Mouse (Mus musculus) kidney, adult 9 months (tissue): Measurements from ENCODE around the gene Tlx1.

Source experiments
- DNase-seq: peaks from one replicate; pipeline ENCODE4 v3.0.0; 2022

The Tlx1 gene

DNA sequence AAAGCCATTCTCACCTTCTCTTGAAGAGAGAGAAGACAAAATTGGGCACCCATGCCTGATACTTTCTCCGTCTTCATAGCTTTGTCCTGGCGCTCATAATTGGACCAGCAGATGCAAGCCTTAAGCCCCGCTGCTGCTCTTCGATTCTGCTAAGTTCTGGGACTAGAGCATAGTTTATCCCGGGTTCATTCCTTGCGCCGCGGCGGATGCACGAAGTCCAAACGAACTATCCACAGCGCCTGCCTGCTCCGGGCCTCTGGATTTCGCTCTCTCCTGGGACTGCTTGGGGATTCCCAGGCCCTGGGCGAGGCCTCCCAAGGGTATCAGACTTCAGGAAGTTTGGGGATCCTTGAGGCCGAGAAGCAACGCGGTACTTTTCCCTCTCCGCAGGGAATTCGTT lies 8.4 kb downstream of the Tlx1 start:
- DNase-seq, result no peak

GRCm38 (mm10) chr19:45159491-45159890 lies 9.0 kb downstream of the Tlx1 start:
- DNase-seq, result no peak

DNA sequence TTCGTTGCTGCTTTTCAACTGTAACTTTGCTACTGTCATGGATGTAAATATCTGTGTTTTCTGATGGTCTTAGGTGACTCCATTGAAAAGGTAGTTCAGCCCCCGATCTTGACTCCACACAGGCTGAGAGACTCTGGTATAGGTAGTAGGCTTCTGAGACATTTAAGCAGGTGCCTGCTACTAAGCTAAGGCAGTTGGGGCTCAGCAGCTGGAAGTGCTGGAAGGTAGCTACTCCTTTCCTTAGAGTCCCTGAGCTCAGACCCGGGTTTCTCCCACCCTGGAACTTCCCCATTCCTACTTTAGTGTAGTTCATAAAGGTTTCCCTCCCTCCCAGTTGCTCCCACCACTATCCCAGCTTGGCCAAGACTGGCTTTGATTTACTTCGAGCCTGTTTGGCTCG lies 9.5 kb downstream of the Tlx1 start:
- no peak for DNase-seq

- DNase-seq, result no peak
Observed at GRCm38 (mm10) chr19:45160523-45160922, 10.0 kb downstream of the Tlx1 start.

DNA sequence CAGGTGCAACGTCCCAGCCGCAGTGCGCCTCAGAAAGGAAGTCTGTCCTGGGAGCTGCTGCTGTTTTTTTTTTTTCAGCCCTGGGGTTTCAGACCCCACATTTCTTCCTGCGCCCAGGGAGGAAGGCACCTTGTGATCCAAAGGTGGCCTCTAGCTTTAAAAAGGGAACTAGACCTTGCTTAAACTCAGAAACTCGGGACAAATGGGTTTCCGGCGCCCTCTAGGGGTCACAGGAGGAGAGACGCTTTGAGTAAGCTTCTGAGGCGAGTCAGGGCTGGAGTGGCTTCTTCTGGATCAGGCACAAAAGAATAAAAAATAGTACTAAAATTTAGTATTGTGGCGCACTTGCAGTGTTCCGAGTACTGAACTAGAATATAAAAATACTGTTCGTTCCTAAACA lies 10.6 kb downstream of the Tlx1 start:
- DNase-seq, result peak; percentile 80

DNA sequence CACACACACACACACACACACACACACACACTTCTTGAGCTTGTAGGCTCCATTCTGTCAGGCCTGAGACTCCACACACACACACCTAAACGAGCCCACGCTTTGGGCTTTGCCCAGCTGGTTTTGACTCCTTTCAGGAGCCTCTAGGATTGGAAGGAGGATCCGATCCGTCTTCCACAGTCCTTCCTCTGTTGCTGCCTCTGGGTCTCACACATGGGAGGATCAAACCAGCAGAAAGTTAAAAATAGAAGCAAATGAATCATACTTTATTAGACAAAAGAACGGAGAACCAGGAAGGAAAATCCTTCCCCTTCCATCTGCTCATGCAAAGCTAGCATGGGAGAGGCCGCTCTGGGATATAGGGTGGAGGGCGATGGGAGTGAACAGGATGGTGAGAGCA lies 11.7 kb downstream of the Tlx1 start:
- DNase-seq, result no peak

GRCm38 (mm10) chr19:45162871-45163270 lies 12.4 kb downstream of the Tlx1 start:
- DNase-seq, result no peak

- no peak for DNase-seq
Observed at GRCm38 (mm10) chr19:45170451-45170850, 20.0 kb downstream of the Tlx1 start.

DNA sequence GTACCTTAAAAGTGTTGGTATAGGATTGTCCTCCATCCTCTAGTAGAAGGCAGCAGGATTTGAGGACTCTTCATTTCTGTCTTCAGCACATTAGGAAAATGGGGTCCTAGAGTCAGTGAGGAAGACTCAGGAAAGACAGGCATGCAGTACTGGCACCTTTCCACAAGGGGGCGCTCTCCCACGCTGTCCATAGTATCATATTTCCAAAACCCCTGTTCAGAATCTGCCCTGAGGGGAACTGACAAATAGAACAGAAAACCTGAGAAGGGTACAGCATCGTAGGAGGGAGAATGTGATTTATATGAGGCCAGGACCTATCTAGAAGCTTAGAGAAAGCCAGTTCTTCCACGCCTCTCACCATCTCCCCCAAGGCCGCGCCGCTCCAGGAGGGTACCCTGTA lies 24.3 kb downstream of the Tlx1 start:
- no peak for DNase-seq

- DNase-seq, result peak; percentile 42
Observed at GRCm38 (mm10) chr19:45176269-45176668, 25.8 kb downstream of the Tlx1 start.

GRCm38 (mm10) chr19:45177004-45177737 lies 26.7 kb downstream of the Tlx1 start:
- peak; percentile 54 for DNase-seq

DNA sequence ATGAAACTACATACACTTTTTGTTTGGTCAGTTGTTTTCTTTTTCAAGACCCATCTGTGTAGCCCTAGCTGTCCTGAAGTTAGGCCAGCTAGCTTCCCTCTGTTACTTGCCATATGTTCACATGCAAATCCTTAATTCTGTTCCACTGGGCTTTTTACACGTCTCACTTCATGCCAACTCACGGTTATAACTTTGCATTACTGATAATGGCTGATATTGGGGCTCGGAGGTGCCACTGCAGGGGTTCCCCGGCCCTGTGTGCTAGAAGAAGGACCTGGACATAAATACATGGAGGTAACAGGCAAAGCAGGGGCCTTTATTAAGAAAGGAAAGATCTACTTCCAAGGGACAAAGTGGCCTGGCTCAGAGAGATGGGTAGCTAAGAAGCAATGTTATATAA lies 29.0 kb downstream of the Tlx1 start:
- no peak for DNase-seq

- DNase-seq, result no peak
Observed at GRCm38 (mm10) chr19:45180447-45180846, 30.0 kb downstream of the Tlx1 start.

- no peak for DNase-seq
Observed at GRCm38 (mm10) chr19:45194651-45195050, 44.2 kb downstream of the Tlx1 start.

GRCm38 (mm10) chr19:45196967-45197366 lies 46.5 kb downstream of the Tlx1 start:
- DNase-seq, result no peak

DNA sequence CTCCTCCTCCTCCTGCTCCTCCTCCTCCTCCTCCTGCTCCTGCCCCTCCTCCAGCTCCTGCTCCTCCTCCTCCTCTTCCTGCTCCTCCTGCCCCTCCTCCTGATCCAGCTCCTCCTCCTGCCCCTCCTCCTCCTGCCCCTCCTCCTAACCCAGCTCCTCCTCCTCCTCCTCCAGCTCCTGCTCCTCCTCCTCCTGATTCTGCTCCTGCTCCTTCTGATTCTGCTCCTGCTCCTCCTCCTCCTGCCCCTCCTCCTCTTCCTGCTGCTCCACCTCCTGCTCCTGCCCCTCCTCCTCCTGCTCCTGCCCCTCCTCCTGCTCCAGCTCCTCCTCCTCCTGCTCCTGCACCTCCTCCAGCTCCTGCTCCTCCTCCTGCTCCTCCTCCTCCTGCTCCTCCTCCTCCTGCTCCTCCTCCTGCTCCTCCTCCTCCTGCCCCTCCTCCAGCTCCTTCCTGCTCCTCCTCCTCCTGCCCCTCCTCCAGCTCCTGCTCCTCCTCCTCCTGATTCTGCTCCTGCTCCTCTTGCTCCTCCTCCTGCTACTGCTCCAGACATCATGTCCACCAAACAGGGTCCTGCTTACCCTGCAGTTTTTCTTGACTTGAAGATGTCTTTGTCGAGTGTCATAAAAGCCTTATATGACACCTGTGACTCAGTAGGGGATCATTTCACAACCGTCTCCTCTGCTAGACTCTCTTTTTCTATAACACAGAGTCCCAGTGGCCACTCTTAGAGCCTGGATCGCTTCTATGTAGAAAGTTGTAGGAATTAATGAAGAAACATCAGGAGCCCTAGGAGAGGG lies 55.0 kb downstream of the Tlx1 start:
- DNase-seq, result no peak
